Mouse (Mus musculus): ENCODE data around the gene Fermt3.
"Not testable (repeated sequence)": the region's sequence is repeated elsewhere in the genome, so short reads cannot be mapped to it uniquely, and the experiment has no call there.

The Fermt3 gene

DNA sequence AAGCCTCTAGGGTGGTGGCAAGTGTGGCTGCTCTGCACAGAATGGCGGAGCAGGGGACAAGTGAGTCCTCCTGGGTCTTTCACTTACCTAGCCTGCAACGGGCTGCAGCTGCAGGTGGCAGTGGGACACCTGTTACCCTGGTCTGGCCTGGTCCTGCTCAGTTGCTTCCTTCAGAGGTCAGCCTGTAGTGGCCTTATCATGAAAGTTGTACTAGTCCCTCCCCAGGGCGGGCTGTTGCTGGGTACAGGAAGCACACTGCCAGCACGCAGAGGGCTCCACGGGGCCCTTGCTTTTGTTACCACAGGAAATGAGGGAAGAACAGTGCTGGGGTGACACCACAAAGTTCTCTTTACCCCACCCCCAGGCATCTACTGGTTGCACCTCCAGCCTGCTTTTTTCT lies at the start of gene Fermt3:
TSS of gene Fermt3 (minus strand) at position 279 of the 400 bp plus-strand sequence.
- peak; percentile 68 to 78 for DNase-seq (ENCODE audit: low read depth in 2 of 2, low spot score in 2 of 2)

DNA sequence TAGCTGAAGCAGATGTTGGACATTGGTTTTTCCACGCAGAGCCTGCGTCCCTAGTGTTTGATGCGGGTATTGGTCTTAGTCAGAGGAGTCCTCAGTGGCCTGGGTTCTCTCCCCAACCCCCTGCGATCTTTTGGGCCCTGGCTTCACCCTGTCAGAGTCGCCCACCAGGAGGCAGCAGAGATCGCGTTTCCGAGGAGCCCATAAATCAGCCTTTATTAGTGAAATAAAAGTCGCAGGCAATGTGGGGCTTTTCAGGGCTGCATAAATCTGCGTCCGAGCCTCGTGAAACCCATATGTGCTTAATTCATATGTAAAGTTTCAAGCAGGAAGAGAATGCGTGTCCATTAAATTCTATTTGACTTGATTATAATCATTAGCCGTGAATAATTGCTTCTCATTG lies 48.9 kb upstream of the Fermt3 start:
- DNase-seq (ENCODE audit: low read depth in 2 of 2, low spot score in 2 of 2), result peak; percentile 70 to 75

DNA sequence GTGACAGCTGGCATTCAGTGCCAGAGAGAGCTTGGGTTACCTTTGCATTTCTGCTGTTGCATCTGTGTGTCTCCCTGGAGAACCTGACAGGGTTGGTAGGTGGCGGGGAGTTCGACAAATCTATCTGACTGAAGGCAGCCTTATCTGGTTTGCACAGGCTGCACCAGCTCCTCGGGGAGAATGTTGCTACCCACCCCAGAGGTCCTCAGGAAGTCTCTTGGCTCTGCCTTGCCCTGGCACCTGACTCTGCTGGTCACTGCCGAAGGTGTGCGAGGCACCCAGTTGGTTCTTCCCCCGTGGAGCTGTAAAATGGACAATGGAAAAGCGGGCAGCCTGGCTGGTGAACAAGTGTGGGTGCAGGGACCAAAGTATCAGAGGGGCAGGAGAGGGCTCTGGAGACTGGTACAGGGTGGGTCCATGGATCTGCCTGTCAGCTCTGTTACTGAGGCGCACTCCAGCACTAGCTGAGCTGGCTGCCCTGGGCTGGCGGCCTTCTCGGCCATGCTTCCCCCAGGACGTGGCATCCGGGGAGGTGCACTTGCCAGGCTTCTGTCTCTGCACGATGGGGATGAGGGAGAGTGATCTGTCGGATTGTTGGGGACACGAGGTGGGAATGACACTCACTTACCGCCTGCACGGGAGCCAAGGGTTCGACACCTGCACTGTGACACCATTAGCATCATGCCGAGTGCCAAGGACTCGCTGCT lies 48.2 kb upstream of the Fermt3 start:
- peak in 1 of 2 experiments; percentile 5 for DNase-seq (ENCODE audit: low read depth in 2 of 2, low spot score in 2 of 2)

DNA sequence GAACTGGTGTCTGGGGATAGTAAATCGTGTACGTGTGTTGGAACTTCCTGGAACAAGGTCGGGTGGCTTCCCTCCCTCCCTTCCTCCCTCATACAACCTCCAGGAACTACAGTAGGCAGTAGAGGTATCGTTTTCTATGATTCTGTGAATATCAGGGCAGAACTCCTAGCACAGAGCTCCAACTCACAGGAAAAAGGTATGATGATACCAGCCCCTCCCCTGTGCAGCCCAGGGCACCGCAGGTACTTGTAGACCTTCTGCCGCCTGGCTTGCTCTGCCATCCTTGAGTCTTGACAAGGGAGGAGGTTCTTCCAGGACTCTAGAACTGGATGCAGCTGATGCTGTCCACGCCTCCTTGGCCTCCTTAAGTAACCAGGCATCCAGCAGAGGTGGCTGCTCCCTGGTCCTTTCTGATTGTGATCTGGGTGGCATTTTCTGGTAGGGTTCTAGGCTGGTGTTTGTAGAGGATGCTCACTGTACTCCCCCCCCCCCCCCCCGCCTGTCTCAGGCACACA lies 47.6 kb upstream of the Fermt3 start:
- no peak for DNase-seq (ENCODE audit: low read depth in 2 of 2, low spot score in 2 of 2)

DNA sequence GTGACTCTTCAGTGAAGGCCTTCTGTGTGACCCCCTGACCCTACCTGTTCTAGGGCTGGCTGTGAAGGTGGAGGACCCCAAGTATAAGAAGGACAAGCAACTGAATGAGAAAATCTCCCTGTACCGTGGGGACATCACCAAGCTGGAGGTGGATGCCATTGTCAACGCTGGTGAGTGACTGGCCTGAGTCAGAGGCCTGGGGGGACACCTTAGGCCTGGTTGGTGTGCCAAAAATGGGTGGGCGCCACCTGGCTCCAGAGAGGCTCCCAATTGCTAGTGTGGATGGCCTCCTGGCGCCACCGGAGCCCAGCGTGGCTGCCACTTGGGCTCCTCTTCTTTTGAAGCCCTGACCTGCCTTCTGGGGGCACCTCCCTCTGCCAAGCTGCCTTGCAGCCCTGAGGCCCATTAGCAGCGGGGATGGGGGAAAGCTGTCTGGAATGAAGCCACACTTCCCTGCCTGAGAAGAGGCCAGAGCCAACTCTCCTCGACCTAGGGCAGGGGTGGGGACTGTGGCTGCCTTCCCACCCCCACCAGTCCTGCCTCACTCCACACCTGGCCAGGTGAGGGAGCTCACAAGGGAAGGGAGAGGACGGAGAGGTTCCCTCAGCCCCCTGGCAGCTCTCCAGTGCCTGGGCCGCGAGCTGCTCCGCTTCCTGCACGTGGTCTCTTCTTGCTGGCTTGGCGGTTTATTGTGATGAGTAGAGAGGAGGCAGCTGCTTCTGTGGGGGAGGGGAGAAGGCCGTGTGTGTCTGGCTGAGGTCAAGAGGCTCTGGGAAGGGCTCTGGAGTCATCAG lies 47.0 kb upstream of the Fermt3 start:
- peak in 1 of 2 experiments; percentile 14 for DNase-seq (ENCODE audit: low read depth in 2 of 2, low spot score in 2 of 2)

DNA sequence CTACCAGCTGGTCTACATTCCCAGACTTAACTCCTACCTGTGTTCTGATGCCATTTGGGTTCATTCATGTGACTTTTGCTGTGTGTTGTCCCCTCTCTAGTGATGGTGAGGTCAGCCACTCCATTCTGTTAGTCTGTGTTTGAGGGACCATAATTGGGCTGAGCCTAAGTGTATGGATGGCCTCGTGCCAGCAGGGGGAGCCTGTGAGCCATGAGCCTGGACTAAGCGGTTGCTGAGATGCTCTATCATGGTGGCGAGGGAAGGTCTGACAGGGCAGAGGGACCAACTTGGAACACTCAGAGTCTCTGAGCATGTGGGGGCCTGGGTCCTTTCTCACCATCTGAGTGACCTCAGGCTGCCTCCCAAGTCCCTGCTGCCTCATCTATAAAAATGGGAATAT lies 45.3 kb upstream of the Fermt3 start:
- DNase-seq (ENCODE audit: low read depth in 2 of 2, low spot score in 2 of 2), result peak; percentile 71 to 79

DNA sequence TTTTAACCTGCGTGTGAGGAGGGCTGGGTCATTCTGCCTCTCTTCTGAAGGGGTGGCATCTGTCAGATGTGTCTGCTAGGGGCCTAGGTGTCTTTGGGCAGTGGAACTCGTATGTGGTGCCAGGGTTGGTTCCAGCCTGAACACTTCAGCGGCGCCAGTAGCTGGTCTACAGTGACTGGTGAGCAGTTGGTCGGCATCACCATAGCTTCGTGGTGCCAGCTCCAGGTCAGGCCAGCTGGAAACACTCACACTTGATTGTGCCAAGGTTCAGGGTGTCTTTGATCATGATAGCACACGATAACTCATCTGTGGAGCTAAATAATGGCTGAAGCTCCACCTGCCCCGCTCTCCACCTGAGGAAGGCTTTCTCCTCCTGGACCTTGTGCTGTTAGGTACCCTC lies 43.6 kb upstream of the Fermt3 start:
- DNase-seq (ENCODE audit: low read depth in 2 of 2, low spot score in 2 of 2), result no peak

DNA sequence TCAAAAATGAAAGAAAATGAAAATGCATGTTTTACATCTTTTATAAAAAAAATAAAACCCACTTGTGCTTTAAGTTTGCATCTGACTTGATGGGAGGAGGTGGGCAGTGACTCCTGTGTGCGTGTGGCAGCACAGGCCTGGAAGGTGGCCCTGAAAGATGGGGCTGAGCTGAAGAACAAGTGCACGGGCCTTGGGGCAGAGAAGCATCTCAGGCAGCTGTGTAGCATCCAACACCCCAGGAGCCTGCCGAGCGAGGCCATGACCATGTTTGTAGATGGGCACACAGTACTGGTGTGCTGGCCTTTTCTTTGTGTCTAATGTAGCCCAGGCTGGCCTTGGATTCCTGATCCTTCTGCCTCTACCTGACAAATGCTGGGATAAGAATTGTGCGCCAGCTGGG lies 42.8 kb upstream of the Fermt3 start:
- no peak for DNase-seq (ENCODE audit: low read depth in 2 of 2, low spot score in 2 of 2)

DNA sequence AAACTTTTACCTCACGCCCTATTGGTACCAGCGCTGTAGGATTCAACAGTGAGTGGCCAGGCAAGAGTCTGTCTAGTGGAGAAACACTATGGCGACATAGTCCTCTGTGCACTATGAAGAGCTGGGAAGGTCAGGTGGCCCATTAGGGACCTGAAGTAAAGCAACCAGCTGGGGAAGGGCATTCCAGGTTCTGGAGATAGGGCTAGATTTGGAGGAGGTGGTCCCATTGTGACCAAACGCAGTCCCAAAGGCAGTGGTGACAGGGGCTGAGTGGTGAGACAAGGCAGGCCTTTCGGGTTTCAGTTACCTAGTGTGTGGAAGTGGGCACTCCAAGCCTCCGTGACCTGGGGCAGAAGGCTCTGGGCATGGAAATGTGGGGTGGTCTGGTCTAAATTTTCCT lies 39.3 kb upstream of the Fermt3 start:
- no peak for DNase-seq (ENCODE audit: low read depth in 2 of 2, low spot score in 2 of 2)

DNA sequence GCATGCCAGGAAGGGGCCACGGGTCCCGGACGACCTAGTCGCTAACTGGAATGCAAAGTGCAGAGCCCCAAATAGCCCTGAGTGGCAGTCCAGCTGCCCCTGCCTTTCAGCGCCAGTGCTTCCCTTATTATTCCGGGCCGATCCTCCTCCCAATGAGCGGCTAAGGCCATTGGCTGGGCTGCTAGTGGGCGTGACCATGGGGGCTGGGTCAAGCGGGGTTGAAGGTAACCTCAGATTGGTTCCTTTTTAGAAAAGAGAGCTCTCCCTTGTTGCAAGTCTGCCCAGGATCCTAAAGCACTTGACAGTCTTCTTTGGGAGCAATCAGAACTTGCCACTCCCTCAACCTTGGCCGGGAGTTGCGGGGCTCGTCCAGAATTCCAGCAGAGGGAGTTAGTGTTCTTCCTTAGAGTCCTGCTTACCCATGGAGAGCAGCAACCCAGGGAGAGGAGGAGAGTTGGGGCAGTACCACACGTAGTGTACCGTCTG lies 38.5 kb upstream of the Fermt3 start:
- DNase-seq (ENCODE audit: low read depth in 2 of 2, low spot score in 2 of 2), result peak; percentile 18 to 36

DNA sequence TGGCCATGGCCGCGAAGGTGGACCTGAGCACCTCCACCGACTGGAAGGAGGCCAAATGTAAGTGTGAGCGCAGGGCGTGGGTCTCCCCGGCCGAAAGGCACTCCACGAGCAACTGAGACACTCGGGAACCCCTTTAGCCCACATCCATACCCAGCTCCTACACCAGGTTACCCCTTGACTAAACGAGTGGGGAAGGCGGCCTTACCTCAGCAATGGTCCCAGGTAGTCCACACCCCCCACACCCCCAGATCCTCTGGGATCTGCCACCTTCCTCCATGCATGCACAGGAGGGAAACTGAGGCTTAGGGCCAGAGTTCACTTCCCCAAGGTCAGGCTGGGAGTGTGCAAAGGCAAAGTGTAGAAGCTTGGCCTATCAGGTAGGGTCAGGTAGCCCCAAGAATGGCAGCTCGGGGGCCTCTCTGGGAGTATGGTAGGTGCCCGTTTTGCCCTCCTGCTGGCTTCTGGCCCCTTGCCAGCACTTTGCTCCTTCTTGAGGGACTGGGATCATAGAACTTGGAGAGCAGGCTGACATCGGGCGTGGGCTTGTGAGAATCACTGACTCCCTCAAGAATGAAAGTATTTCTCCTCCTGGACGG lies 38.0 kb upstream of the Fermt3 start:
- DNase-seq (ENCODE audit: low read depth in 2 of 2, low spot score in 2 of 2), result peak; percentile 7 to 10

DNA sequence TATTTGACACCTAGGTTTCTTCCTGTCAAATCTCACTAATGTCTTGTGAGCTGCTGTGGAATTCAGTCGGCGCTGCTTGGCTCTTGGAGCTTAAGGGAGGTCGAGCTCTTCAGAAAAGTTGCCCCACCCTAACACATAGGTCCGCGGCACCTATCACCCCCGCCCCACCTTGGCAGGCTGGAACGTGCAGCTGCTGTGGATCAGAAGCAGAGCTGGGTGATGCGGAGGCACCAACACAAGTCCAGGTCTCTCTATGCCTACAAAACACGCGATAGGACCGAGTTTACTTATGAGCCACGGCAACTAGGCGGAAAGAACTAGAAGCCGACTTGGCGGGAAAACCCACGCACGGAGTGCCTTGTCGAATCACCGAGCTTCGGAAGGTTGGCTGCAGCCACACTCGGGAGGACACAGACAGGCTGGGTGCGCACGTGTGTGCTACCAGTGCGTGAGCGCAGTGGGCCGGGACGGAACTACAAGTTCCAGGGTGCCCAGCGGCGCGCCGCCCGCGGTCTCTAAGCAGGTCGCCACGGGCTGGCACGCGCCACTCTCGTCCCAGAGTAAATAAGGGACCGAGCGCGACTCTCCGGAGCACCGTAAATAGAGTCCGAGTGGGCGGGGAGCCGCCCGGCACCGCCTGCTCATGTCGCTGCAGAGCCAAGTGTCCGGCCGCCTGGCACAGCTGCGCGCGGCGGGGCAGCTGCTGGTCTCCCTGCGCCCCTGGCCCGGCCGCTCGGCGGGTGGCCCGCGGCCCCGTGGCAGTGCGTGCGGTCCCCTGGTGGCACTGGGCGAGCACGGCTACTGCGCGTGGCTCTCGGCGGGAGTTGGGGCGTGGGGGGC lies 37.2 kb upstream of the Fermt3 start, which contains the start of gene Macrod1:
TSS of gene Macrod1 (plus strand) at position 563 of the 840 bp plus-strand sequence.
- peak; percentile 62 to 65 for DNase-seq (ENCODE audit: low read depth in 2 of 2, low spot score in 2 of 2)

DNA sequence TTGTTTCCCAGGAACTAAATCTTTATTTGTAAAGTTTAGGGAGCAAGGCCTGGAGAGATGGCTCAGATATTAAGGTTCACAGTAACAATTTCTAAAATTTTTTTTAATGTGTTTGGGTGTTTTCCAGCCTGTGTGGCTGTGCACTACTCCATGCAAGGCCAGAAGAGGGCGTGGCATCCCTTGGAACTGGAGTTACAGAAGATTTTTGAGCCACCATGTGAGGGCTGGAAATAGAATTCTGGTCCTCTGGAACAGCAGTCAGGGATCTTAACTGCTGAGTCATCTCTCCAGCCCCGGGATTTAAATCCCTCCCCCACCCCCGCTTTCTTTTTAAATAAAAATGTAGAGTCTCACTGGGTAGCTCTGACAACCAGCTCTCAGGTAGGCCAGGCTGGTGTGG lies 35.9 kb upstream of the Fermt3 start:
- no peak for DNase-seq (ENCODE audit: low read depth in 2 of 2, low spot score in 2 of 2)

DNA sequence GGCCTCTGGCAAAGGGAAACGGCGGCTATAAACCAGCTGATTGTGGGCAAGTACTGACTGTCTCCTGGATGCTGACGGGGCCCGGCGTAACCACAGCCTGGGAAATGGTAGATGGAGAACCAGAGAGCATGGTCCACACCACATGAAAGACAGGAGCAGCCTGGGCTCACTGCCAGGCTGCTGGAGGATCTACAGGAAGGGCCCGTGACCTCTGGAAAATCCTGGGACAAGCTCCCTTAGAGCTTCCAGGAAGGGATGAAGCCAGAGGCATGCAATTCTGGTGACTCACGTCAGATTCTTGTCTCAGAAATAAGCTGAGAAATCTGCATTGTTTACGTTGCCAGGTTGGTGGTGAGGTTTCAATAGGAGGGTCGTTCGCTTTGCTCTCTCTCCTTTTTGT lies 35.5 kb upstream of the Fermt3 start:
- DNase-seq (ENCODE audit: low read depth in 2 of 2, low spot score in 2 of 2), result no peak

DNA sequence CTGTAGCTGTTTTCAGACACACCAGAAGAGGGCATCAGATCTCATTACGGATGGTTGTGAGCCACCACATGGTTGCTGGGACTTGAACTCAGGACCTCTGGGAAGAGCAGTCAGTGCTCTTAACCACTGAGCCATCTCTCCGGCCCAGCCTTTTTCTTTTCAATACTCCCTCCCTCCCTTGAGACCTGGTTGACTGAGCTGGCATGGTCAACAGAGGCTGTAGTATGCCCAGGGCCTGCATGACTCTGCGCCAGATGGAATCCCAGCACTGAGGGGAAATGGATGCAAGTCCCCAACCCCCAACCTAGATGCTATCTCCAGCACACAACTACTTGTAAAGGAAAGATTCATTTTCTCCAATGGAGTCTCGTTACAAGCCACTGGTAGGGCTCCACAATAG lies 34.1 kb upstream of the Fermt3 start:
- DNase-seq (ENCODE audit: low read depth in 2 of 2, low spot score in 2 of 2), result not testable (repeated sequence)

DNA sequence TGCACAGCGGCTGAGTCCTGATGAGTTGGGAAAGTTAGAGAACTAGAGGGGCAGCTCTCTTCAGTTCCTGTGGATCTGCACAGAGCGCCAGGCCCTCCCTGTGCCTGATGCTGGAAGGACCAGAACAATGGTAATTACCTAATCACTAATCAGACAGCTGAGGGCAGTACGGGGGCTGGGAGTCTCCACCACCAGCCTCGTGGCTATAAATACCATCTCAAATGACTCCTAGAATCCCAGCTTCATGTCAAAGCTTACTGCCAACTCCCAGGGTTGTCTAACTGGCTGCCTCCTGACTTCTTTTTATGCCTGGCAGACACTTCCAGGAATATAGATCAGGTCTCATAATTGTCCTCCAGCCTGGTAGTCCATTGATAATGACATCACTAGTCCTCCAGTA lies 25.4 kb upstream of the Fermt3 start:
- DNase-seq (ENCODE audit: low read depth in 2 of 2, low spot score in 2 of 2), result no peak

DNA sequence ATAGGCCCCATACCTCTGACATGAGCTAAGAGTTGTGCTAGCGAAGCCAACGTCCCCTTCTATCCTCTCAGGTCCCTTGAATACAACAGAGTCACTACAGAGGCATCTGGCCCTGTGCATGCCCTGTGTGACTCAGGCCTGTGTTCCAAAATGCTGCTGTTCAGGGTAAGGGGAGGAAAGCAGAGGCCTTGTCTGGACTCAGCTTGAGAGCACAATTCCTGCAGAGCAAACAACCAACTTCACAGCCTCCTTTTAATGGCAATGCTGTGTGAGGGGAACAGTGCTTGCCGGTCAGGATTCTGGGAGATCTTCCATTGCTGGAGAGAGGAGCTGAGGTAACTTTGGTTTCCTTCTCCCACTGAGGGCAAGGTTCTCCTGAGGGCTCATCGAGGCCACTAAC lies 25.0 kb upstream of the Fermt3 start:
- no peak for DNase-seq (ENCODE audit: low read depth in 2 of 2, low spot score in 2 of 2)

DNA sequence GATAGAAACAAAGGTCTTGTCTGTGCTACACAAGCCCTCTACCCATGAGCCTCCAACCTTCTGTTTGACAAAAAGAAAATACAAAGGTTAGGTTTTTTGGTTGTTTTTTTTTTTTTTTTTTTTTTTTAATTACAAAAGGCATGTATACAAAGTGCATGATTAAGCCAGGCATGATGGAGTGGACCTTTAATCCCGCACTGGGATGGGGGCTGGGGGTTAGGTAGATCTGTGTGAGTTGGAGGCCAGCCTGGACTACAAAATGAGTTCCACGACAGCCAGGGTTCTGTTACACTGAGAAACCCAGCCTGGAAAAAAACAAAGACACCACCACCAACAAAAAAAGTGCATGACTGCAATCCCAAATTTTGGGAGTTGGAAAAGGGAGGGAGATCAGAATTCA lies 21.9 kb upstream of the Fermt3 start:
- DNase-seq (ENCODE audit: low read depth in 2 of 2, low spot score in 2 of 2), result no peak

DNA sequence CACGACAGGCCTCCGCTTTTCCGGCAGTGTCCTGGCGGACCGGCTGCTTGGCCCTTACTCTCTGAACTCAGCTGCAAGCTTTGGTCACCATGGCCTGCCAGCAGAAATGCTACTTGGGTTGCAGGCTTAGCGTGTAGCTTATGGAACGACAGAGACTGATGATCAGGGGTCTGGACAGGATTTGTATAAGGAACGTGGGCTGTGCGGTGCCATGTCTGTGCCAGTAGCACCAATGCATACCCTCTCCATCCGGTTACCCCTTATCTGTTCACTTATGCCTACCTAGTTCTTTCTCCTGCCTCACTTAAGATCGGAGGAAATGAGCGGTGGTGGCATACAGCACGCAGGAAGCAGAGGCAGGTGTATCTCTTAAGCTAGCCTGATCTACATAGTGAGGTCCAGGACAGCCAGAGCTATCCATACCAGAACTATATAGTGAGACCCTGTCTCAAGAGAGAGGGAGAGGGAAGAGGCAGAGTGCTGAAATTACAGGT lies 21.4 kb upstream of the Fermt3 start:
- DNase-seq (ENCODE audit: low read depth in 2 of 2, low spot score in 2 of 2), result peak in 1 of 2 experiments; percentile 38

DNA sequence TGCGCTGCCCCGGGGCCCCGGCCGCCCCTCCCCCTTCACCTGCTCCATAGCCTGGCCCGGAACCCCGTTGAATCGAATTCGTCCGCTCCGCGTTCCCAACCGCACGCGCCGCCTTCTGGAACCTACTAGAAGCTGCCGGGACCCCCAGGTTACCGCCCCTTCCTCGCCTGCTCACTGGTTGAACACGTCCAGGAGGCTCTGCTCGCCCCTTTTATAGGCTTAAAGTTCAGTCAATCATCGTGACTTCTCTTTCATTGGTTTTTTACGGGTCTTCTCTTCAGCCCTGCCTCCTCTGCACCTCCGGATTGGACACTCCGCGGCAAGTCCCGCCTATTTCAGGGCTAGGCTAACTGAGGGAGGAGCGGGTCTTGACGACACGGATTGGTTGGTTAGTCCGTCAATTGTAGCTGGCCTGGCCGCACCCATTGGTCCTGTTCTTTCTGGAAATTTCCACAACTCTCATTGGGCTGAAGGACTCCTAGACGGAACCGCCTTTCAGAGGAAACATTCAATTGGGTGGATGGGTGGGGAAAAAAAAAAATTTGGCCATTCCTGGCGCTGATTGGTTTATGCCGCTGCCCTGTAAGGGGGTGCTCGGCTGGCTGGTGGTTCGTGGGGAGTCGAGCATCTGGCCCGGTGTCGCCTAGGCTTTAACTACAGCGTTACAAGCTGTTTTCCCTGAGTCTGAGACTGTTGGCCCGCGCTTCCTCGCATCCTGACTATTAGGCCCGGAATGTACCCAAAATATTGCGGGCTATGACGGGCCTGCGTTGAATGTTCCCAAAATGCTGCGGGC lies 20.8 kb upstream of the Fermt3 start, which contains the start of gene Stip1:
TSS of gene Stip1 (minus strand) at position 127 of the 796 bp plus-strand sequence.
- peak; percentile 96 to 98 for DNase-seq (ENCODE audit: low read depth in 2 of 2, low spot score in 2 of 2)
